Mouse (Mus musculus) spleen, postnatal 4 days (tissue): ENCODE data around the gene Fkrp.

Experiments used
- DNase-seq, 2 experiments: peaks; one replicate each; pipeline ENCODE4 v3.0.0; 2022; ENCODE audit warnings: low spot score in 2 of 2

Fkrp gene

DNA sequence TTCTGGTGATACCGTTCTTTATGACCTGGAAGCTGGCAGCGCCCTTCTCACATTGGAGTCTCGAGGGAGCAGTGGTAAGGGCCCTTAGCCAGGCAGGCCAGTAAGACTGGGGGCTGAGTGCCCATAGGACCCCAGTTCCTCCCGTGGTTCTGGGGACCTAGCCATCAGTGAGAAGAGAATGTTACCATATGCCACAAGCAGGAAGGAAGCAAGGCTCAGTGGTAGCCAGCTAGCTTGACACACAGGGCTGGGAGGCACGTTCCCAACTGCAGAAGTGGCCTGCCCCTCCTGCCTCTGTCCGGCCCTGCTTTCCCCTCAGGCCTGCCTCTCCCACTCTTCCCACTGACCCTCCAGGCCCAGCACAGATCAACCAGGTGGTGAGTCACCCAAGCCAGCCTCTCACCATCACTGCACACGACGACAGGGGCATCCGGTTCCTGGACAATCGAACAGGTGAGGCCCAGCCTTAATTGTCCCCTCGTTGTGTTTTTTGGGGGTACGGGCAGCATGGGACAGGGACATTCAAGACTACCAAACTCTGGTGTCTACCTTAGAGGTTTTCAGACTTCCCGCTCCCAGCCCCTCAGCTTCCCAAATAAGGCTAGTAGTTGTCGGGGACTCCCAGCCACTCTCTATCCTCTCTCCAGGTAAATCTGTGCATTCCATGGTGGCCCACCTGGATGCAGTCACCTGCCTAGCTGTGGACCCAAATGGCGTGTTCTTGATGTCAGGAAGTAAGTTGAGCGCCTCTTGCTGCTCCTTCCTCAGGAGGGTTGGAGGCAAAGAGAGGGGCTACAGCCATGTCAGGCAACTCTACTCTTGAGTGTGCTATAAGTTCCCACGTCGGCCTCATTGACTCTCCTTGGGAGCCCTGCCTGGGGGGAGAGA lies 21.6 kb upstream of the Fkrp start:
- DNase-seq, result peak in 1 of 2 experiments; percentile 65

DNA sequence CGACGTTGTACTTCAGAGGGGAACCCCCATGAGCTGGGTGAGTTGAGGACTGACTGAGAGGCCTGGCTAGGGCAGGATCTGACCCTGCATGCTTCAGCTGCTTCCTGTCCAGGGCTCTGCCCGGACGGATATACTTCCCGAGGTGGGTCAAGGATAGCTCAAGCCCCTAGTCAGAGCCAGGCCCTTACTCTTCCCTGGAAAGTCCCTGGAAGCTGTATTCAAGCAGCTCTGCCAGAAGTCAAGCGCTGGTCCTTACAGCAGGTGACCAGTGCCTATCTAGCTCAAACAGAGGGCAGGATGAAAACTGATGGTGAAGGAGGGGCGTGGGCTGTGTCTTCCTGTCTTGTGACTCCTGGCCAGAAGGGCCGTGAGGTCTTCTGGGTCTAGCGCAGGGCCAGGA lies 13.9 kb upstream of the Fkrp start:
- no peak for DNase-seq

DNA sequence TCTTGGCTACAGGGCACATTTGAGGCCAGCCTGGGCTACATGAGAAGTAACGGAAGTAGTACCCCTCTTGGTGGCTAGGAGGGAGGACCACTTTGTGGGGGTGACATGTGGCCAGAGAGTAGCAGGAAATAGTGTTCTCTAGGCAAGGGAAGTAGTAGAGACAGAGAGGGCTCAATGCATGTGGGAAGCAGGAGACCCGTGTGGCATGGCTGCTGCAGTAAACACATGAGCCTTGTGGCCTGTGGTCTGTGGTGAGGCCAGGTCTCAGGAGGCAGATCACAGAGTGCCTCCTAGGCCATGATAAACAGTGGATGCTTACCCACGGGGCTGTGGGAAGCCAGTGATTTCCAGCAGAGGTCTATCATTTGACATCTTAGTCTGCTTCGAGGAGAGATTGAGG lies 10.7 kb upstream of the Fkrp start:
- peak in 1 of 2 experiments; percentile 60 for DNase-seq

DNA sequence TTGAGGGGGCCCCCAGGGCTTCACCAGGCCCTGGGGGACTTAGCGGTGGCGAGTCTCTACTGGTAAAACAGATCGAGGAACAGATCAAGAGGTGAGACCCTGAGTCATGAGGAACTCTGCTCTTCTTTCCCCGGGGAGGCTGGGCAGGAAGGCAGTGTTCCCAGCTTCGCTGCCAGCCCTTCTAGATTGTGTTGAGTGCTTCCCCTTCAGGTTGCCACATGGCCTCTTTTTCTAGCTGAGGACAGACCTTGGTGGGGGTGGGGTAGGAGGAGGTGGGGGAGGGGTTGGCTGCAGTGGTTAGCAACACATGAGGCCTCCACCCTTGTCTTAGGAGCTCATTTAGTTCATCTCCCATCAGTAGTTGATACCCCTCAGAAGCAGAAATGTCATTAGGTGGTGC lies 10.0 kb upstream of the Fkrp start:
- DNase-seq, result no peak

GRCm38 (mm10) chr7:16825785-16826184 lies 9.3 kb upstream of the Fkrp start:
- peak; percentile 53 to 70 for DNase-seq

GRCm38 (mm10) chr7:16823734-16824133 lies 7.2 kb upstream of the Fkrp start:
- DNase-seq, result no peak

DNA sequence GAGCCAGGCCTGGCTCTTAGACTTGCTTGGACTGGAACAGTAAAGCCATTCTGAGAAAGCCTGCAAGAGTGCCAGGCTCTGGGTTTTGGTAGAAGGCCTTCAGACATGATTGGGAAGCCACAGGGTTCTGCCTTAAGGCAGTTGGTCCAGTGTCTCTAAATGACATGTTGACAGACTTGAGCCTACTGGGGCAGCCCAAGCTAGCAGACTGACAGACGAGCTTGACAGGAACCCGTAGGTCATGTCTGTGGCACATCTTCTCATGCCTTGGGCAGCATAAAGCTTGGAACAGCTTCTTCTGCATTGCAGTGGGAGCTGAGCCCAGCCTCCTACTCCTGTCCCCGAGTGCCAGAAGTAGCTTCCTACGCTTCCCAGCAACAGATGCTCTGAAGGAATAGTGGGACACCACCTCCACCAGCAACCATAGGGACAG lies 5.2 kb upstream of the Fkrp start:
- no peak for DNase-seq

GRCm38 (mm10) chr7:16821091-16821490 lies 4.6 kb upstream of the Fkrp start:
- no peak for DNase-seq

DNA sequence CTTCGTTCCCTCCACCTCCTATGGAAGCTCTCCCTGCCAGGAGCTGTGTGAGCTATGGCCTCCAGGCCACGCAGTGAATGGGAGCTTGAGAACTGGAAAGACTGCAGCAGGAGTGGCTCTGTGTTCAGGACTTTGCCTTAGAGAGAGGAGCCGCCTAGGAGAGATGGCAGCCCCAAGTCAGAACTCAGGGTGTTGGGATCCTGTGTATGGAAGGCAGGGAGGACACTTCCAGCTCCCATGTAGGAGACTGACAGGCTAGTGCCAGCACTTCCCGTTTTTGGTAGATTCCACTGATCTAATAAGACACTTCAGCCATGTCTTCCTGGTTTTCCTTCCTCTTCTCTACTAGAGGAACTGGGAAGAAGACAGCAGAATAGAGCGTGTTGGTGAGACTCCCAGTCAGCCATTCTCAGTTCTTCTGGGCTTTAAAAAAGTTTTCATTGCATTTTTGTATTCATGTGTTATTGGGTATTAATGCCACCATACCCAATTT lies 3.8 kb upstream of the Fkrp start:
- no peak for DNase-seq

GRCm38 (mm10) chr7:16819794-16820193 lies 3.3 kb upstream of the Fkrp start:
- DNase-seq, result no peak

- no peak for DNase-seq
These were observed 1.2 kb upstream of the Fkrp start for GRCm38 (mm10) chr7:16817693-16818092.

DNA sequence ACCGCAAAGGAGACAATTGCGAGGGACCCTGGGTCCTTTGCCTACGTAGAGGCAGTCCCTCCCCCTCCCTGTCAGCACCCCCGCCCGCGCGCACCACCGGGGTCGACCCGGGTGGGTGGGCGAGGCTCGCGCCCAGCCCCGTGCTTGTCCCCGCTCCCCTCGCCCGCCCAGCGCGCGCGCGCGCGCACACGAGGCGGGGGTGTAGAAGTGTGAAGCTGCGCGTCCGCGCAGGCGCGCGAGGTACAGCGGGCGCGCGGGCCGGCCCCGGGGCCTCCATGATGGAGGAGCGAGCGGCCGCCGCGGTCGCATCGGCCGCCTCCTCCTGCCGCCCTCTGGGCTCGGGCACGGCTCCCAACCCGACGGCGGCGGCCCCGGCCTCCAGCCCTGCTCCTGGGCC lies 456 bp downstream of the Fkrp start:
- DNase-seq, result peak; percentile 76 to 87

- no peak for DNase-seq
These were observed 1.1 kb downstream of the Fkrp start, which contains the start of gene Strn4 for GRCm38 (mm10) chr7:16815351-16815941. TSS of gene Strn4 (plus strand) at chr7:16815889.

DNA sequence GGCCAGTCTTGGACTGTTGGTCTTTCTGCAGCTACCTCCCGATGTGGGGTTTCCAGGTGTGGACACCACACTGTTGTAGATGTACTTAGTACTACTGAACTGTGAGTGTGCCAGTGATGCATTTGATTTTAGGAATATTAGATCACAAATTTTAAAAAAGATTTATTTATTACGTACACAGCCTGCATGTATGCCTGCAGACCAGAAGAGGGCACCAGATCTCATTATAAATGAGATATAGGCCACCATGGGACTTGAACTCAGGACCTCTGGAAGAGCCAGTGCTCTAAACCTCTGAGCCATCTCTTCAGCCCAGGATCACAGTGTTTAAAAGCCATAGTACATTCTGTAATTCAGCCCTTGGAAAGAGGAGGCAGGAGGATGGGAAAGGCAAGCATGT lies 4.0 kb downstream of the Fkrp start:
- DNase-seq, result no peak

DNA sequence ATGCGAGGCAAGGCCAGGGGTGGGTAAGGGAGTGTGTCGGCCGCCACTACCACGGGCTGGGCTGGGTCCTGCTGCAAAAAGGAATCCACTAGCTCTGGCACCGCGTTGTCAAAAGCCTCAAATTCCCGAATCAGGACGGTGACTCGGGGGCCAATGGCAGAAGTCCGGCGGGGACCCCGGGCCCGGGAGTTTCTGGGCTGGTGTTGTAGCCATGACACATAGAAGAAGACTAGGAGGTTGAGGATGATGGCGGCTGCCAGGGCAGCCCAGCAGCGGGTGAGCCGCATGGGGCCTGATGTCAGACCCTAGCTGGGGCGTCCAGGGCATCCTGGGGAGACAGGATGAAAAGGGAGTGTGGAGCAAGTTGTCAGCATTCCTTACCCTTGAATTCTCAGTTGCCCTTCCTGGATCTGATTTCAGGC lies 4.9 kb downstream of the Fkrp start:
- DNase-seq, result no peak

GRCm38 (mm10) chr7:16810920-16811648 lies 5.4 kb downstream of the Fkrp start:
- no peak for DNase-seq

DNA sequence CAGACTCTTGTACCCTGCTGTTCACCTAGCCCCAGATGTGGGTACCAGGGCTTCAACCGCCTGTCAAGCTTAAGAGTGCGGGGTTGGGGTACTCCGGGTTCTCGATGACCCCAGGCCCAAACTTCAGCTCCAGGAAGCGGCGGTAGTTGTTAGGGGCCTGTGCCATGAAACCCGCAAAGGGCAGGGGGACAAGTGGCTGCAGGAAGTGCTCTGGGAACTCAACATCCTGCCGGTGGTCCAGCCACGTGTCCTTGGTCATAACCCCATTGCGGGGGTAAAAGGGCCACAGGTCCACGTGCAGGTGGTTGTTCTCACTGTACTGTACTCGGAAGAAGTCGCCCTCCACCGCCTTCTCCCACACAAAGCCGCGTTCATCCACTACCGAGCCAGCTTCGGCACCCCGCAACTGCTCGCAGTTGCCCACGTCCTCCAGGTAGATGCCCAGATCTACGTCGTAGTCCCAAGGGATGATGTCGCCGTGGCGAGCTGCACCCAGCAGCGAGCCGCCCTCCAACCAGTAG lies 6.1 kb downstream of the Fkrp start:
- DNase-seq, result no peak

DNA sequence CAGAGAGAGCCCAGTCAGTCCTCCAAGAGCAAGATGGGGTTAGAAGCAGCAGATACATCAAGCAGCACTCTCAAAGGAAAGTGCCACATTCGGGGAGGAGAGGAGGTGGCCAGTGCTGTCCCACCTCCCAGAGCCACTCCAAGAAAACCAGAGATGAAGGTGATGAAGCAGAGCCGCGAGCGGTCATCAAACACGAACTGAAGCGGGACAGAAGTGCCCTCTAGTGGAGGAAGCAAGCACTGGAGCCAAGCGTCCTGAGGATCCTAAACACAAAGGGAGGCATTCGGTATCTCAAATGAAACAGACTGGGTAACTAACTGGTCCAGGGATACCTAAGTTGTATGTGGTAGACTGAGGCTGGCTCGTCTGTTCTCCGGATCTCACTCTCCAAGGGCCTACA lies 6.8 kb downstream of the Fkrp start:
- DNase-seq, result peak; percentile 61 to 83

- DNase-seq, result no peak
These were observed 7.9 kb downstream of the Fkrp start for GRCm38 (mm10) chr7:16808647-16809046.

DNA sequence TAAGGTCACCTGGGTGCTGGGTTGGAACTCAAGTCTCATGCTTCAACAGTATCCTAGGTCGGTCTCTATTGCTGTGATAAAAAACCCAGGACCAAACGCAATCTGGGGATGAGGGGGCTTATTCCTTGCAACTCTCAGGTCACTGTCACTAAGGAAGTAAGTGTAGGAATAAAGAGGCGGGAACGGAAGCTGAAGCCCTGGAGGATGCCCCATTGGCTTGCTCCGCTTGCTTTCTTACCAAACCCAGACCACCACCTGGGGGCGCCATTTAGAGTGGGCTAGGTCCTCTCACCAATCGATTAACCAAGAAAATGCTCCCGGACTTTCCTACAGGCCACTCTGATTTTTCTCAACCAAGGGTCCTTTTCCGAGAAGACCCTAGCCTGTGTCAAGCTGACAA lies 8.6 kb downstream of the Fkrp start:
- DNase-seq, result no peak

DNA sequence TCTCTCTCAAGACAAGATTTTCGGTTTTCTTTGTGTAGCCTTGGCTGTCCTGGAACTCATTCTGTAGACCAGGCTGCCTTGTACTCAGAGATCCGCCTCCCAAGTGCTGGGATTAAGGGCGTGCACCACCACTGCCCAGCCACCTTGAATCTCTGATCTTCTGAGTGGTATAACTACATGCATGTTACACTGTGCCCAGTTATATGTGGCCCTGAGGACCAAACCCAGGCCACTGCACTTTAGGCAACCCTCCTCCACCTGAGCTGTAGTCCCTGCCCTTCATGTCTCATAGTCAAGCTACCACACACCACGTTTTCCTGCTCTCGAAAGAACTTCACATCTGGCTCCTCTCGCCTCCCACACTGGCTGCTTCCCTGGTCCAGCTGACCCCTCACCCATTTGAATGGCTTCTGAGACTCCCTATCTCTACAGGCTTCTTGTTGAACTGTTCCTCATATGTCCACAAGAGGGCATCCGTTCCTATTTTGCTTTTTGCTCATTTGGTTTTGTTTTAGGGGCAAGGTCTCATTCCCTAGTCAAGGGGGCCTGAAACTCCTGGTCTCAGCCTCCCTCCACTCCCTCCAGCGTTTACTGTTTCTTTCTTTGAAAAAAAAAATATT lies 12.0 kb downstream of the Fkrp start:
- no peak for DNase-seq

- DNase-seq, result no peak
These were observed 21.6 kb downstream of the Fkrp start for GRCm38 (mm10) chr7:16794886-16795285.
